Mouse (Mus musculus) E14TG2a.4 (cell line): ENCODE data around the gene Gm3417.

ENCODE experiments used
- CTCF ChIP-seq: conservative IDR thresholded peaks from 2 replicates; pipeline ENCODE4 v1.5.1; 2014; ENCODE audit warnings: low read length
- NANOG ChIP-seq: IDR thresholded peaks from 2 replicates; pipeline ENCODE4 v1.6.1; 2014; ENCODE audit warnings: borderline replicate concordance, low read length, mixed read lengths
- POU5F1 ChIP-seq: IDR thresholded peaks from 2 replicates; pipeline ENCODE4 v1.6.1; 2014; ENCODE audit warnings: low read length, borderline replicate concordance

- no peak for TF ChIP-seq CTCF
- no peak for TF ChIP-seq NANOG
- TF ChIP-seq POU5F1, result no peak
Measured at GRCm38 (mm10) chr17:14930697-14931096, 47.9 kb downstream of the Gm3417 start.
